Comparison of ENCODE assay signal across 7 mouse cellular contexts in the genomic region with DNA sequence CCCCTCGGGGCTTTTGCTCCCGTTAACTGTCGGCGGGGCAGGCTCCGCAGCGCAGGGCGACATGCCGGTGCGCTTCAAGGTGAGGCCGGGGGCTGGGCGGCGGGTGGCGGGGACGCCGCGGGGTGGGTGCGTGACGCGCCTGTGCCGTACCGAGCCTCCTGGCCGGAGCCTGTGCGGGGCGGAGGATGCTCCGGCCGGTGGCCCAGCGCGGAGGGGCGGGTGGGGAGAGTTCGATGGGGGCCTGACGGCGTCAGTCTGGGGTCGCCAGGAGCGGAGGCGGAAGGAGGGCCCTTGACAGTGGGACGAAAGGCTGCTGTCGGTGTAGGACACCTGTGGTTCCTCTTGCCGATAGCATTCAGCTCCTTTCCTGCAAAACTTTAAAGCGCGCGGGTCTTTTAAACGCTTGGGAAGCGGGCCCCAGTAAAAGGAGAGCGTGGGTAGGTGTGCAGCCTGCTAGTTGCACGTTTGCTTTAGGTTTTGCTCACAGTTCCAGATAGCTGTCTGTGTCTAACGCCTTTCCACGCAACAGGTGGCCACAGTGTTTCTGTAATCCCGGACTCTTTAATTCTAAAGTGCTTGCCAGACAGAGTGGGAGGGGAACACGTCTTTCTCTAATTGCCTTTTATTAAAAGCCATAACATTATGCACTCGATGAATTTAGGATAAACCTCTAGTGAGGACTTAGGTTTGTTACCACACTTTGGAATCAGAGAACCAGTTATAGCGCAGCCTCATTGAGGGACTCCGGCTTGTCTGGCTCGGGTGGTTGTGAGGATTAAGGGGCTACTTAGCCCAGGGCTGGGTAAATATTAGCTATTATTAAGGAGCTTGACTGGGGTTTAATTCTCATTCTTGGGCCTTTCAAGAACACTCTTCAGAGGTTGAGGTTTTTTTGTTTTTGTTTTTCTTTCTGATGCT. TPM values are rescaled to one million over a fixed set of nuclear protein-coding genes. Genes with fewer than 3 reads are reported as not detected.
A peak's percentile ranks its signal among the peaks of the same experiment; 100 is the strongest.
DNase-seq lines count a peak whose midpoint lies in the region; ATAC-seq and TF ChIP-seq lines count a peak whose summit lies in the region.

No protein-coding gene starts in this region.

- no peak overlapping the region for H3K27ac ChIP-seq in neural tube, embryonic 11.5 days (ENCODE audit: low read depth, low read length)
- no peak overlapping the region for H3K27ac ChIP-seq in embryonic fibroblast, embryonic 13.5 days (ENCODE audit: insufficient read depth, low read length)
- no peak overlapping the region for H3K27ac ChIP-seq in intestine, embryonic 16.5 days (ENCODE audit: low read length)

- peaks cover 4% of the 10 kb centered on the region; the same call in 1 of the 2 replicates for H3K4me1 ChIP-seq in neural tube, embryonic 11.5 days (ENCODE audit: control insufficient read depth, insufficient read depth, low read length)
- peaks cover 6% of the 10 kb centered on the region for H3K4me1 ChIP-seq in embryonic fibroblast, embryonic 13.5 days (ENCODE audit: control insufficient read depth, insufficient read depth, low read length)
- H3K4me1 ChIP-seq in intestine, embryonic 16.5 days (ENCODE audit: control insufficient read depth, insufficient read depth, low read length), result 0 out of 2 replicates have a peak, but pooled peaks cover 2% of the 10 kb centered on the region

- H3K4me3 ChIP-seq in neural tube, embryonic 11.5 days (ENCODE audit: low read depth, low read length), result peak overlapping the region; percentile 78
- peak overlapping the region; percentile 57 for H3K4me3 ChIP-seq in embryonic fibroblast, embryonic 13.5 days (ENCODE audit: insufficient read depth, low read length)
- H3K4me3 ChIP-seq in intestine, embryonic 16.5 days (ENCODE audit: low read length), result peak overlapping the region; percentile 80

- peaks cover 2% of the 10 kb centered on the region for H3K36me3 ChIP-seq in neural tube, embryonic 11.5 days (ENCODE audit: control insufficient read depth, insufficient read depth, low read length)
- H3K36me3 ChIP-seq in intestine, embryonic 16.5 days (ENCODE audit: control insufficient read depth, insufficient read depth, low read length), result no peaks in the 10 kb centered on the region

- no peak for DNase-seq in neural tube, embryonic 11.5 days (ENCODE audit: low spot score)
- DNase-seq in neural tube, embryonic 10.5 days (ENCODE audit: extremely low spot score, low spot score), result no peak
- DNase-seq in lung, postnatal 36 days, result peak; percentile 46
- no peak for DNase-seq in gastrocnemius, adult 8-10 months (ENCODE audit: low spot score in 2 of 2)

- TF ChIP-seq POLR2A in embryonic fibroblast, embryonic 13.5 days (IDR thresholded peaks at IDR 0.05; ENCODE audit: low read depth, low read length), result no peak

- no peaks in the 10 kb centered on the region for H3K27me3 ChIP-seq in neural tube, embryonic 11.5 days (ENCODE audit: control insufficient read depth, insufficient read depth, low read length)
- no peaks in the 10 kb centered on the region for H3K27me3 ChIP-seq in intestine, embryonic 16.5 days (replicated peaks; ENCODE audit: control insufficient read depth, insufficient read depth, low read length)

- H3K9me3 ChIP-seq in neural tube, embryonic 11.5 days (ENCODE audit: control insufficient read depth, low read length), result no peaks in the 10 kb centered on the region
- H3K9me3 ChIP-seq in intestine, embryonic 16.5 days (ENCODE audit: control insufficient read depth, low read length), result no peaks in the 10 kb centered on the region

- TF ChIP-seq CTCF in embryonic fibroblast, embryonic 13.5 days (IDR thresholded peaks at IDR 0.05; ENCODE audit: borderline replicate concordance, insufficient read depth, low read length), result no peak

- H3K9ac ChIP-seq in neural tube, embryonic 11.5 days (ENCODE audit: low read length), result peak overlapping the region; percentile 54
- H3K9ac ChIP-seq in intestine, embryonic 16.5 days (ENCODE audit: low read depth, low read length), result peak overlapping the region; percentile 74

- 2% methylated on average over 45 of the region's 53 CpGs for WGBS in neural tube, embryonic 11.5 days
- WGBS in intestine, embryonic 16.5 days, result 3% methylated on average over 47 of the region's 53 CpGs

- ATAC-seq in neural tube, embryonic 11.5 days (ENCODE audit: insufficient read depth, low FRiP score, low TSS enrichment), result peak; percentile 75
- ATAC-seq in intestine, embryonic 16.5 days, result peak; percentile 76
- no peak for ATAC-seq in activated CD4-positive, CD25-positive, alpha-beta regulatory T cell, adult 4 months

- peak overlapping the region; percentile 71 for H3K4me2 ChIP-seq in neural tube, embryonic 11.5 days (ENCODE audit: low read depth)
- peak overlapping the region; percentile 86 for H3K4me2 ChIP-seq in intestine, embryonic 16.5 days (ENCODE audit: low read depth, low read length)

RNA-seq across cellular contexts. Expression of a gene that starts 0.5 kb away (rescaled TPM):
- polyA plus RNA-seq in neural tube, embryonic 11.5 days (2014; fragmentation: Nextera tagmentation; extraction: Ambion mirVana), result 51.2 and 55.3 TPM in 2 replicates
- polyA plus RNA-seq in embryonic fibroblast, embryonic 13.5 days (2011; ENCODE audit: insufficient read length, low read depth, missing spikeins), result 6.5 and 7.3 TPM in 2 replicates
- 13.0 and 13.9 TPM in 2 replicates for polyA plus RNA-seq in intestine, embryonic 16.5 days (2015; fragmentation: Nextera tagmentation; extraction: Ambion mirVana)
- total RNA-seq in gastrocnemius, adult 8-10 months (2022), result 1 to 10 TPM; 1.1 to 1.8 (median 1.6) TPM
- polyA plus RNA-seq in activated CD4-positive, CD25-positive, alpha-beta regulatory T cell, adult 4 months (2017; shearing (Covaris generic)), result 10 to 100 TPM in 1 of 2 experiments, 1 to 10 TPM in 1; 6.3 to 10.3 TPM
